Mouse (Mus musculus): ENCODE measurements around the gene Rp2. TPM values are rescaled to one million over a fixed set of nuclear protein-coding genes. Genes with fewer than 3 reads are reported as not detected.
"Not testable (repeated sequence)": the region's sequence is repeated elsewhere in the genome, so short reads cannot be mapped to it uniquely, and the experiment has no call there.

Rp2 gene
- polyA plus RNA-seq, 1 experiment from 2014 or later: 12.3 TPM

GRCm38 (mm10) chrX:20387006-20387405, 22.7 kb downstream of the Rp2 start:
- 63% methylated on average over 3 of the region's 3 CpGs for WGBS
- Histone ChIP-seq H3K36me3 (peaks cover 5% of the 10 kb centered on the region), H3K4me2 (no peak overlapping the region), H3K9ac (no peak overlapping the region), H3K27ac (replicated peaks) (no peak overlapping the region), H3K9me3 (no peaks in the 10 kb centered on the region), H3K27me3 (replicated peaks) (no peaks in the 10 kb centered on the region), H3K4me3 (no peak overlapping the region), H3K4me1 (no peaks in the 10 kb centered on the region)
- no peak for ATAC-seq (ENCODE audit: extremely low read depth, insufficient number of reproducible peaks, low FRiP score, low TSS enrichment)

GRCm38 (mm10) chrX:20391964-20392363, 27.7 kb downstream of the Rp2 start:
- not testable (repeated sequence) for ATAC-seq (ENCODE audit: extremely low read depth, insufficient number of reproducible peaks, low FRiP score, low TSS enrichment)

GRCm38 (mm10) chrX:20392942-20393341, 28.7 kb downstream of the Rp2 start:
- Histone ChIP-seq H3K36me3 (no peaks in the 10 kb centered on the region), H3K4me3 (no peak overlapping the region), H3K9ac (no peak overlapping the region), H3K4me2 (no peak overlapping the region), H3K27me3 (replicated peaks) (no peaks in the 10 kb centered on the region), H3K27ac (replicated peaks) (no peak overlapping the region), H3K9me3 (no peaks in the 10 kb centered on the region), H3K4me1 (no peaks in the 10 kb centered on the region)
- ATAC-seq (ENCODE audit: extremely low read depth, insufficient number of reproducible peaks, low FRiP score, low TSS enrichment): no peak
- 51% methylated on average over 3 of the region's 3 CpGs for WGBS

More at GRCm38 (mm10) chrX:20391964-20392363, 27.7 kb downstream of the Rp2 start:
- not testable (repeated sequence) for H3K9ac ChIP-seq; H3K27ac ChIP-seq (replicated peaks); H3K4me3 ChIP-seq; H3K4me2 ChIP-seq; H3K9me3 ChIP-seq; H3K36me3 ChIP-seq; H3K4me1 ChIP-seq; H3K27me3 ChIP-seq (replicated peaks)
- WGBS: 82% methylated on average over 9 of the region's 9 CpGs

- no peak for ATAC-seq (ENCODE audit: extremely low read depth, insufficient number of reproducible peaks, low FRiP score, low TSS enrichment)
- Histone ChIP-seq H3K4me2 (no peak overlapping the region), H3K27me3 (replicated peaks) (no peaks in the 10 kb centered on the region), H3K36me3 (peaks cover 4% of the 10 kb centered on the region), H3K4me1 (no peaks in the 10 kb centered on the region), H3K4me3 (no peak overlapping the region), H3K27ac (replicated peaks) (no peak overlapping the region), H3K9me3 (no peaks in the 10 kb centered on the region), H3K9ac (no peak overlapping the region)
- 72% methylated on average over 4 of the region's 4 CpGs for WGBS
Measured at GRCm38 (mm10) chrX:20404068-20404467, 39.8 kb downstream of the Rp2 start.

- H3K9ac ChIP-seq: no peak overlapping the region
- no peak for ATAC-seq (ENCODE audit: extremely low read depth, insufficient number of reproducible peaks, low FRiP score, low TSS enrichment)
- no peak overlapping the region for H3K4me3 ChIP-seq
- H3K4me2 ChIP-seq: no peak overlapping the region
- 84% methylated on average over 2 of the region's 2 CpGs for WGBS
- H3K9me3 ChIP-seq: no peaks in the 10 kb centered on the region
- H3K4me1 ChIP-seq: no peaks in the 10 kb centered on the region
- H3K27me3 ChIP-seq (replicated peaks): no peaks in the 10 kb centered on the region
- H3K36me3 ChIP-seq: peaks cover 4% of the 10 kb centered on the region
- H3K27ac ChIP-seq (replicated peaks): no peak overlapping the region
Measured at GRCm38 (mm10) chrX:20406909-20407308, 42.6 kb downstream of the Rp2 start.

- H3K9ac ChIP-seq: no peak overlapping the region
- 67% methylated on average over 2 of the region's 2 CpGs for WGBS
- H3K27me3 ChIP-seq (replicated peaks): no peaks in the 10 kb centered on the region
- no peak for ATAC-seq (ENCODE audit: extremely low read depth, insufficient number of reproducible peaks, low FRiP score, low TSS enrichment)
- H3K9me3 ChIP-seq: no peaks in the 10 kb centered on the region
- H3K4me3 ChIP-seq: no peak overlapping the region
- H3K27ac ChIP-seq (replicated peaks): no peak overlapping the region
- peaks cover 4% of the 10 kb centered on the region for H3K36me3 ChIP-seq
- no peak overlapping the region for H3K4me2 ChIP-seq
- H3K4me1 ChIP-seq: no peaks in the 10 kb centered on the region
Measured at GRCm38 (mm10) chrX:20407676-20408075, 43.4 kb downstream of the Rp2 start.

- H3K36me3 ChIP-seq: no peaks in the 10 kb centered on the region
- no peaks in the 10 kb centered on the region for H3K27me3 ChIP-seq (replicated peaks)
- no peaks in the 10 kb centered on the region for H3K9me3 ChIP-seq
- no peak for ATAC-seq (ENCODE audit: extremely low read depth, insufficient number of reproducible peaks, low FRiP score, low TSS enrichment)
- no peak overlapping the region for H3K4me3 ChIP-seq
- H3K4me1 ChIP-seq: no peaks in the 10 kb centered on the region
- no peak overlapping the region for H3K9ac ChIP-seq
- H3K4me2 ChIP-seq: no peak overlapping the region
- 75% methylated on average over 4 of the region's 4 CpGs for WGBS
- no peak overlapping the region for H3K27ac ChIP-seq (replicated peaks)
Measured at GRCm38 (mm10) chrX:20411382-20411781, 47.1 kb downstream of the Rp2 start.

- Histone ChIP-seq H3K4me2 (no peak overlapping the region), H3K4me1 (no peaks in the 10 kb centered on the region), H3K4me3 (no peak overlapping the region), H3K9ac (no peak overlapping the region), H3K27me3 (replicated peaks) (no peaks in the 10 kb centered on the region), H3K36me3 (no peaks in the 10 kb centered on the region), H3K9me3 (no peaks in the 10 kb centered on the region), H3K27ac (replicated peaks) (no peak overlapping the region)
- 61% methylated on average over 3 of the region's 3 CpGs for WGBS
- ATAC-seq (ENCODE audit: extremely low read depth, insufficient number of reproducible peaks, low FRiP score, low TSS enrichment): no peak
Measured at GRCm38 (mm10) chrX:20412221-20412620, 47.9 kb downstream of the Rp2 start.

GRCm38 (mm10) chrX:20414885-20415622, 50.8 kb downstream of the Rp2 start:
- H3K9ac ChIP-seq: no peak overlapping the region
- H3K36me3 ChIP-seq: no peaks in the 10 kb centered on the region
- no peaks in the 10 kb centered on the region for H3K9me3 ChIP-seq
- H3K27ac ChIP-seq (replicated peaks): no peak overlapping the region
- H3K27me3 ChIP-seq (replicated peaks): no peaks in the 10 kb centered on the region
- H3K4me3 ChIP-seq: no peak overlapping the region
- no peaks in the 10 kb centered on the region for H3K4me1 ChIP-seq
- no peak overlapping the region for H3K4me2 ChIP-seq
- whole genome bisulfite sequencing: 49% methylated on average over 10 of the region's 10 CpGs
- ATAC-seq (ENCODE audit: extremely low read depth, insufficient number of reproducible peaks, low FRiP score, low TSS enrichment): no peak

- WGBS: 68% methylated on average over 2 of the region's 2 CpGs
- H3K4me2 ChIP-seq: no peak overlapping the region
- no peaks in the 10 kb centered on the region for H3K27me3 ChIP-seq (replicated peaks)
- no peak overlapping the region for H3K9ac ChIP-seq
- no peak for ATAC-seq (ENCODE audit: extremely low read depth, insufficient number of reproducible peaks, low FRiP score, low TSS enrichment)
- H3K4me3 ChIP-seq: no peak overlapping the region
- H3K27ac ChIP-seq (replicated peaks): no peak overlapping the region
- no peaks in the 10 kb centered on the region for H3K4me1 ChIP-seq
- H3K36me3 ChIP-seq: no peaks in the 10 kb centered on the region
- no peaks in the 10 kb centered on the region for H3K9me3 ChIP-seq
Measured at GRCm38 (mm10) chrX:20418461-20418860, 54.2 kb downstream of the Rp2 start.

- no peaks in the 10 kb centered on the region for H3K27me3 ChIP-seq (replicated peaks)
- no peaks in the 10 kb centered on the region for H3K4me1 ChIP-seq
- H3K9ac ChIP-seq: no peak overlapping the region
- no peak for ATAC-seq (ENCODE audit: extremely low read depth, insufficient number of reproducible peaks, low FRiP score, low TSS enrichment)
- H3K36me3 ChIP-seq: no peaks in the 10 kb centered on the region
- WGBS: 66% methylated on average over 4 of the region's 4 CpGs
- H3K4me2 ChIP-seq: no peak overlapping the region
- H3K27ac ChIP-seq (replicated peaks): no peak overlapping the region
- H3K4me3 ChIP-seq: no peak overlapping the region
- no peaks in the 10 kb centered on the region for H3K9me3 ChIP-seq
Measured at GRCm38 (mm10) chrX:20419536-20419935, 55.3 kb downstream of the Rp2 start.

GRCm38 (mm10) chrX:20425140-20425838, 61.0 kb downstream of the Rp2 start, which contains the start of gene Jade3:
Gene Jade3, plus strand, starts transcription at chrX:20425688.
- peak within 1 kb of the TSS; percentile 90 for H3K27ac ChIP-seq (replicated peaks)
- H3K4me1 ChIP-seq: no peaks in the 10 kb centered on the region
- peak within 1 kb of the TSS; percentile 70 for H3K4me3 ChIP-seq
- peaks cover 11% of the 10 kb centered on the region; the same call in 1 of the 2 replicates for H3K36me3 ChIP-seq
- H3K9ac ChIP-seq: peak within 1 kb of the TSS; percentile 85
- no peaks in the 10 kb centered on the region for H3K9me3 ChIP-seq
- H3K27me3 ChIP-seq (replicated peaks): no peaks in the 10 kb centered on the region
- peak within 1 kb of the TSS; percentile 68 for H3K4me2 ChIP-seq
- peak; percentile 94 for ATAC-seq (ENCODE audit: extremely low read depth, insufficient number of reproducible peaks, low FRiP score, low TSS enrichment)
- WGBS: 5% methylated on average over 41 of the region's 67 CpGs

Data from heart, embryonic 13.5 days (tissue).